Mouse (Mus musculus) lung, postnatal 10 days (tissue): ENCODE measurements around the gene Zbtb37.
A peak's percentile ranks its signal among the peaks of the same experiment; 100 is the strongest.
"Not testable (repeated sequence)": the region's sequence is repeated elsewhere in the genome, so short reads cannot be mapped to it uniquely, and the experiment has no call there.

ENCODE experiments used
- DNase-seq: peaks from one replicate; pipeline ENCODE4 v3.0.0; 2021

The Zbtb37 gene

DNA sequence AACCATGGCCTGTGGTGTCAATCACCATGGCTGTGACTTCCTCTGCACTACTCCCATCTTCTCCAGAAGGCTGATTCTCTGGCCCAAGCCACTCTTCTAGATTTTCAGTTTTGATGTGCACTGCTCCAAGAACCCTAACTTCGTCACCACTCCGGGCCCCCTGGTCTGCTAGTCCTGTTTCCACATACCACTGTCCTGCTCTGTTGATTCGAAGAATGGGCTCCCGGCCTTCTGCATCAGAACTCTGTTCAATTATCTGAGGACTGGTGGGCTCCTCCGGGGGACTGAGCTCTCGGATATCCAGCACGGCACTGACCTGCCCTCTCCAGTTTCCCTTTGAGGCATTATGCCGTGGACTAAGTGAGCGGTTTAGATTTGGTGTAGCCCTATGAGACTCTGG, 2.8 kb downstream of the Zbtb37 start:
- DNase-seq, result no peak

DNA sequence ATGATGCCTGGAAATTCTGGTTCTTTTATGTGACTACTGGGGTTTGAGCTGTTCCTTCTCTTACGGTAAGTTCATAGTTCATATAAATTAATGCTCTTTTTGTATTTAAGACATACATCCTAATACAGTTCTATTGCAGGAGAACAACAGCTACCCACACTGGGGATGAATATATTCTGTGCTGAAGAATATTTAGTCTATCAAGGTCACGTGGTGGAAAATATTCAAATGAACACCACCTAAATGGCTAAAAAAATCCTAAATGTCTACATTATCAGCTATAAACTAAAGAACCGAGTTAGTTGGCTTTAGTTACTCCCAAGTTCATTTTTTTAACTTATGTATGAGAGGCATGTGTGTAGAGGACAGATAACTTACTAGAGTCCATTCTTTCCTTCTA, 4.6 kb downstream of the Zbtb37 start:
- DNase-seq, result no peak

DNA sequence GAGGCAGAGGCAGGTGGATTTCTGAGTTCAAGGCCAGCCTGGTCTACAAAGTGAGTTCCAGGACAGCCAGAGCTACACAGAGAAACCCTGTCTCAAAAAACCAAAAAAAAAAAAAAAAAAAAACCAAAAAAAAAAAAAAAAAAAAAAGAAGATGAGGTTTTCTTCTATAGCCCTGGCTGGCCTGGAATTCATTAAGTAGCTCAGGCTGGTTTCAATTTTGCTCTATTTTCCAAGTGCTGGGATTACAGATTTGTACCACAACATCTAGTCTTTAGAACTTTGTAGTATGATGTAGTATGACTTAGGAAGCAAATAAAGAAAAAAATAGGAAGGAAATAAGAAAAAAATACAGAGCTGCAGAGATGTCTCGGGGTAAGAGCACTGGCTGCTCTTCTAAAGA, 6.2 kb downstream of the Zbtb37 start:
- not testable (repeated sequence) for DNase-seq

DNA sequence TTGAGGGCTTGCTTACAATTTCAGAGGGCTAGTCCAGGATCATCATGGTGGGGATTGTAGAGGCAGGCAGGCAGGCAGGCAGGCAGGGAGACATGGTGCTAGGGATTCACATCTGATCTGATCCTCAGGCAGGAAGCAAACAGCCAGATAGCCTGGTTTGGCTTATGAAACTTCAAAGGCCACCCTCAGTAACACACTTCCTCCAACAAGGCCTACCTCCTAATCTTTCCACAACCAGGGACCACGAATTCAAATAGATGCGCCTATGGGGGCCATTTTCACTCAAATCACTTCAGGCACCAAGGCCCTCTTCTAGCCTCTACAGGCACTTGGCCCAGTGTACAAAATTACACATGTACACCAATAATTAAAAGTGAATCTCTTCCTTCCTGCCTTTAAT, 7.5 kb downstream of the Zbtb37 start:
- no peak for DNase-seq

DNA sequence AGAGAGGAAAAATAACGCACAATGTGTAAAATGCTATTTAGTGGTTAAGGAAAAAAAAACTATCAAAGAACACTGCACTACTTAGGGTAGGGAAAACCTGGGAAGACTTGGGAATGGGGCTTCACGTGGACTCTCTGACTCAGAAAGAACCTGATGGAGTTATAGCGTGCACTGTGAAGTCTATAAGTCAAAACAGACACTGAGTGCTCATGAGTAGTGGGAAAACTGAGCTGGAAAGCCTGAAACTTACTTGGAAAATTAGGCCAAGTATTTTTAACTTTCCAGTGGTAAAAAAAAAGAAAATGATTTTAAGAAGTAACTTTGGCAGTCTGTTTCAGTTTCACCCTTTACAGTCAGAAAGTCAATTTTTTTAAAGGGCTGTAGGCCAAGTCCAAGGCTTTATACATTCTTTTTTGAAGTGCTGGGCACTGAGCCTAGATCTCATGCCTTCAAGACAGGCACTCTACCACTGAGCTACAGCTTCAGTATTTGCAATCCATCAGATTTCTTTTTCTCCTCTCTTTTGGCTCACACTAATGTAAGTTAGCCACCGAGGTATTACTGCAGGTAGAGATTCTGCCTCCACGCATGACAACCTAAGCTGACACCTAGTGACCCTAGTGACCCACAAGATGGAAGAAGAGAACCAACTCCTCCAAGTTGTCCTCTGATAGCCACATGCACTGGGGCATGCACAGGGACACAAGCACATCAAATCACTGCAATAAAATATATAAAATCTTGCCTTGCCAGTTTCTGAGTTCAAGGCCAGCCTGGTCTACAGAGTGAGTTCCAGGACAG, 9.0 kb downstream of the Zbtb37 start:
- peak; percentile 60 for DNase-seq

DNA sequence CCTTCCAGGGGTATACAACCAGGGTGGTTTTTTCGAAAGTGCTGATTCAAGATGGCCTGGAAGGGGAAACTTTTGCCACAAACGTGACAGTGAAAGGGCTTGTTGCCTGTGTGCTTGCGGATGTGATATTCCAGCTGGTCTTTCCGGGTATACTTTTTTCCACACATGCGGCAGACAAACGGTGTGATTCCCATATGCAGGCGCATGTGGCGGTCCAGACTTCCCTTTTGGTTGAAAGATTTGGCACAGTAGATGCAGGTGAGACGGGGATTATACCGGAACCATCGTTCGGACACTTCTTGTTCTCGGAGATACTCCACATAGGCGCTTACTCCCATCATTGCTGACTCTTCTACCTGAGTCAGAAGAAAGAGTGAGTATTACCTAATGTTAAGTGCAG, 14.6 kb downstream of the Zbtb37 start:
- DNase-seq, result no peak

DNA sequence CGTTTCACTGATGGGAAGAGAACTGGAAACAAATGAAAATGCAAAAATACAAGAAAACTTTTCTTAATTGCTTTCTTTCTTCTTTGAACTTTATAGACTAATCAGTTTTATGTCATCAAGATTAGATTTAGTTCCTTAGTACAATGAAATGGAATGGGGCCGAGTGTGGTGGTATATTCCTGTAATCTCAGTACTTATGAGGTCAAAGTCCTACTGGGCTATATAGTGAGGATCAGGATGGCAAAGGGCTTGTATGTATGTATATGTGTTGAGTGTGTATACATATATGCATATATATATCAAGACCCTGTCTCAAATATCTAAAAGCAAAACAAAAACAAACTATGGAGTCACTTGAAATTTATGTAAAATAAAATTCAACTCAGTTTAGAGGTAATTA, 18.3 kb downstream of the Zbtb37 start:
- DNase-seq, result no peak

DNA sequence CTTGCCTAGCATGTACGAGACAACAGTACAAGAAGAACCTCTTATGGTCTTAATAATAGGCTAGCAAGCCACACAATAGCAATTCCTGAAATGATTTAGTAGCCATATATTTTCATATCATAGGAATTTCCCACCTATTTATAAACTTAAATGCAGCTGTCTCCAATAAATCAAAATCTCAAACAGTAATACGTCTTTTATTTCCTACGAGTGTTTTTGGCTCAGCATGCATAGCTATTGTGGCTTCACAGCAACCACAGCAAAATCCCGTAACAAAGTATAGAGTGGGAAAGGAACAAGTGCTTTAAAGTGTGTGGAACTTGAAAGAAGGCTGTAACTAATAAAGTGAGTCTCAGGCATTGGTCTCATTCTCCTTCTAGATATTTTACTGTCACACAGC, 24.2 kb downstream of the Zbtb37 start:
- no peak for DNase-seq

DNA sequence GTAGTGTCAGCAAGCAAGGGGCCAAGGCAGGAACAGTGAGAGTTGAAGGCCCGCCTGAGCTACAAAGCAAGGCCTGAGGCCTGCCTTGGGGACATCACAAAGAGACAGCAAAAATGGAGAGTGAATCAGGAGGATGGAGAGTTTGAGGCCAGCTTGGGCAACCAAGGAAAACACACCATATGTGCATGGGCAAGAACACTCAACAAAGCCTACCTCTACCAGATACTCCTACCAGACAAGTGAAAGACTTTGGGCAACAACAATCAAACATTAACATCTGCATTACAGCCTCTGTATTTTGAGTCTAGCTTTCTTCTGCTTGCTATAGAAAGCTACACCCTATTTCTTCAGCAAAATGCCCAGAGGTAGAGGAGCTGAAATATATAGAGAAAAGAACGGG, 26.6 kb downstream of the Zbtb37 start:
- no peak for DNase-seq

DNA sequence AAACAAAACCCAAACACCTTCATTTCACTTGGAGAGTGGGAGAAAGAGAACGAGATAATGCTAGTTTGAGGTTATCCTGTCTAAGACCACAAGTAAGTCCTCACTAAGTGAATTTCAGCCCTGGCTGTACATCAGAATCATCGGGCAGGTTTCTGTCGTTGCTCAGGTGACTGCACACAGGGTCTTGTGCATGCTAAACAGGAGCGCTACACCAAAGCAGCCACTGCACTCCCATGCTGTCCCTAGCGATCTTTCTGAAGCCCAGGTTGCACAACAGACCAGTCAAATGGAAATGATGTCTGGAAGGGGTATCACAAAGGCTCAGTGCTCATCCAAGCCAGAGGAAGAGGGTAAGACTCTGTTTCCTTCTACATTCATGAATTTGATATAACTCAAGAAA, 28.2 kb downstream of the Zbtb37 start:
- DNase-seq, result no peak

DNA sequence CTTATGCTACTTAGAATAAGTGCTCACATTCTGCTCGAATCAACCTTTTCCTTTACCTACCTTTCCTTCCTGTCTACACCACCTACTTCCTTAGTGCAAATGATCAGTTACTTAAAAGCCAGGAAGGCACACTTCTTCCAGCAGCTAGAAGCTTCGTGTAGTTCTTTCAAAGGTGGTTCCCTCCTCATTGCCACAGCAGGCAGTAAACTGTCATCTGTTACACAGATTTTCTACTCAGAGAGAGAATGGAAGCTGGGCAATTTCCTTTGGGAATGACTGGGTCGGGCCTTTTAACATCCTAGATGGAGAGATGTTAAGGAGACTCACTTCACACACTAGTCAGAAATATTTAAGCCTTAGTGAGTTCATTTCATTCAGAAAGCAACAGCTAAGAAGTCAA, 29.1 kb downstream of the Zbtb37 start:
- DNase-seq, result no peak

DNA sequence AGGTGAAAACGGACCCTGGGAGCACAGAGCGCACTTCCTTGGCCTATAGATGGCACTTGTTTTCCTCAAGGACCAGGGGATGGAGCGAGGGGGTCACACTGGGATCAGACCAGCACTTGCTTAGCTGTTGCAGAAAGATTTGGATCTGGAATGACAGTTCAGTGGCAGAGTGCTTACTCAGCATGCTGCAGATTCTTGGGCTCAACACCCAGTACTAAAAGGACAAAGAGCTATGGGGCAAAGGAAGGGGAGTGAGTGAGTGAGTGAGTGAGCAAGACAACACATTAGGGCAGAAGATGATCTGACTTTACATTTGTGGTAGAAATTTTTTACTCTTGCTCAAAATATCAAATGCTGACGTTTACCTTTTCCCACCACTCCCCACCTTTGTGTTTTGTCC, 29.7 kb downstream of the Zbtb37 start:
- no peak for DNase-seq

DNA sequence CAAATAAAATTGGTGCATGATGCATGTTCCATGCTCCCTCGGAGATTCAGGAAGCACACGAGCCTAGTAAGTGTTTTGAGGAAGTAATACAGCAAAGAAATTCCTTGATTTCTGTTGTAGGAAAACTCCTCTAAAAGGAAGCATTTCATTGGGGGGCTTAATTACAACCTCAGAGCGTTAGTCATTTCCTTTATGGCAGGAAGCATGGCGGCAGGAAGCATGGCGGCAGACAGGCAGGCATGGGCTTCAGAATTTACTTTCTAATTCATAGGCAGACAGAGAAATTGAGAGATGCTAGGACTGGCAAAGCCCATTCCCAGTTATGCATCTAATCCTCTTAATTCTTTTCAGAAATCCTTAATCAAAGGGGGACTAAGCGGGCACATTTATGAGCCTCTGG, 40.8 kb downstream of the Zbtb37 start:
- DNase-seq, result no peak

DNA sequence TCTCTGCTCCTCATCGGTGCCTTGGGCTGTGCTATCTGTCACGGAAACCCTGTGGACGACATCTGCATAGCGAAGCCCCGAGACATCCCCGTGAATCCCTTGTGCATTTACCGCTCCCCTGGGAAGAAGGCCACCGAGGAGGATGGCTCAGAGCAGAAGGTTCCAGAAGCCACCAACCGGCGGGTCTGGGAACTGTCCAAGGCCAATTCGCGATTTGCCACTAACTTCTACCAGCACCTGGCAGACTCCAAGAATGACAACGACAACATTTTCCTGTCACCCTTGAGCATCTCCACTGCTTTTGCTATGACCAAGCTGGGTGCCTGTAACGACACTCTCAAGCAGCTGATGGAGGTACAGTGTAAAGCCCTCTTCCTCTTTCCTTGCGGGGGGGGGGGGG, 45.3 kb downstream of the Zbtb37 start:
- no peak for DNase-seq

DNA sequence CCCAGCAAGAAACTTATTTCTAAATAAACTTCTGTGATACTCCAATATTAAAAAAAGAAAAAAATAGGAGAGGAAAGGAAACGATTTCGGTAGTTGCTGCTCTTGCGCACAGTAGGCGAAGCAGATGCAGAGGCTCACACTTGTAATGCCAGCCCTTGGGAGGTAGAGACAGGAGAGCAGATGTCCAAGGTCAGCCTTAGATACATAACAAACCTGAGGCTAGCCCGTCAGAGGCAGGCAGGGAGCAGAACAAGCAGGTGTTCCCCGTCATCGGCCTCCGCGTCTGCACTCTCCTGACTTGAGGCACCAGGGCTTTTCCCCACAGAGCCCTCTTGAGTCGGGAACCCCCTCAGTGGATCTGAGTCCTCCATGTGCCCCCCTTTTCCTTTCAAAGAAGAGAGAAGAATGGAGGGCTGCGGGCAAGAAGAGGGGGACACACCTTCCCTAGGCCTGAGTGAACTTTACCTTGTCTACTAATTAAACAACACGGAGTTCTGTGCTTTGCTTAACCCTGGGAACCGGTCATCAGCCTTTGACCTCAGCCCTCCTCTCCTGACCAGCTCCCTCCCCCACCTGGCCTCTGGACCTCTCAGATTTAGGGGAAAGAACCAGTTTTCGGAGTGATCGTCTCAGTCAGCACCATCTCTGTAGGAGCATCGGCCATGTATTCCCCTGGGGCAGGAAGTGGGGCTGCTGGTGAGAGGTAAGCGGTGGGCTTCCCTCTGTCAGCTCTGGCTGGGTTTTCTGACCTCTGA, 47.6 kb downstream of the Zbtb37 start:
- no peak for DNase-seq

DNA sequence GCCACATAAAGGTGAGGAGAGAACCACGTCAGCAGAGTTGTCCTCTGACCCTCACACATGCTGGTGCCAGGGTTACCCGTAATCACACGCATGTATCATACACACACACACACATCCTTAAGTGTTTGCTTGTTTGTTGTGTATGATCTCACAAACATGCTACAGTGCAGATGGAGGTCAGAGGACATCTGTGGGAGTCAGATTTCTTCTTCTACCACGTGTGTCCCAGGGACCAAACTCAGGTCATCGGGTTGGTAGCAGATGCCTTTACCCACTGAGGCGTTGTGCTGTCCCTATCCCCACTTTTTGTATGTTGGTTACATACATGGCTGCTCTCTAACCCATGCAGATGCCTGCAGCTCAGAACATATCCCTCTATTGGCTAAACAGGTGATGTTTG, 49.2 kb downstream of the Zbtb37 start:
- DNase-seq, result no peak

DNA sequence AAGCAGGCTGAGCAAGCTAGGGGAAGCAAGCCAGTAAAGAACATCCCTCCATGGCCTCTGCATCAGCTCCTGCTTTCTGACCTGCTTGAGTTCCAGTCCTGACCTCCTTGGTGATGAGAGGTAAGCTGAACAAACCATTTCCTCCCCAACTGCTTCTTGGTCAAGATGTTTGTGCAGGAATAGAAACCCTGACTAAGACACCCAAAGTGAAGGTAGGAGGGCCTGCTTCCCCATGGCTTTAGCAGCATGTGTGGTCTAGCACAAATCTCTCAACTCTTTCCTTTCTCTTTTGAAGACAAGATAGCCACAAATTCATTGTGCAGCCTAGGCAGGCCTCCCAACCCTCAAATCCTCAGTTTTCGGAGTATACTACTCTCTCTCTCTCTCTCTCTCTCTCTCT, 49.9 kb downstream of the Zbtb37 start:
- DNase-seq, result not testable (repeated sequence)

DNA sequence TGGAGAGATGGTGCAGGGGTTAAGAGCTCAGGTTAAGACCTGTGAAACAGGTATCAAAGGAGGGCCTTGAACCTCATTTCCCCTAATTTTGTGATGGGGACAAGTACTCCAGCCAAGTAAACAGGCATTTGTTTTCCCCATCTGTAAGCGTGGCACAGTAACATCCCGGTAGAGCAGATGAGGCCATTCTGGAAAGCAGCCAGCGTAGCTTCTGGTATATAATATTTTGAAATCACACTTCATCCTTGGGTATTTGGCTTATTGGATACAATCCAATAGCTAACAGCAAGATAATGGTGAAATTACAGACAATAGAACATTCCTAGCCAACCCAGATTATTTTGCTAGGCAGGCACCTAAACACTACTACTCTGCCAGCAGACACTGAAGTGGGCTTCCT, 51.8 kb downstream of the Zbtb37 start:
- no peak for DNase-seq

DNA sequence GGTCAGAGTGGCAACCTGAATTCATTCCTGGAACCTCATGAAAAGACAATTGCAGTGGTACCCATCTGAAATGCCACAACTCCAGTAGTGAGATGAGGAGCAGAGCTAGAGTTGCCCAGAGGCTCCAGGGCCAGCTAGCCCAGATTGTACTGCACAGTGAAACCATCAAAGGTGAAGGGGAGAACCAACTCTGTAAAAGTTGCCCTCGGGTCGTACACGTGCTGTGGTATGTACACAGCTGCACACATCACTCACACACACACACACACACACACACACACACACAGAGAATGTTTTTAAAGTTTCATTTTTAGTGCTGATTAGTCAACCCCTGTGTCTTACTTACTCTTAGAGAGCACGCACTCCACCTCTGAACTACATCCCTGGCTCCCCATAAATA, 53.3 kb downstream of the Zbtb37 start:
- DNase-seq, result no peak

DNA sequence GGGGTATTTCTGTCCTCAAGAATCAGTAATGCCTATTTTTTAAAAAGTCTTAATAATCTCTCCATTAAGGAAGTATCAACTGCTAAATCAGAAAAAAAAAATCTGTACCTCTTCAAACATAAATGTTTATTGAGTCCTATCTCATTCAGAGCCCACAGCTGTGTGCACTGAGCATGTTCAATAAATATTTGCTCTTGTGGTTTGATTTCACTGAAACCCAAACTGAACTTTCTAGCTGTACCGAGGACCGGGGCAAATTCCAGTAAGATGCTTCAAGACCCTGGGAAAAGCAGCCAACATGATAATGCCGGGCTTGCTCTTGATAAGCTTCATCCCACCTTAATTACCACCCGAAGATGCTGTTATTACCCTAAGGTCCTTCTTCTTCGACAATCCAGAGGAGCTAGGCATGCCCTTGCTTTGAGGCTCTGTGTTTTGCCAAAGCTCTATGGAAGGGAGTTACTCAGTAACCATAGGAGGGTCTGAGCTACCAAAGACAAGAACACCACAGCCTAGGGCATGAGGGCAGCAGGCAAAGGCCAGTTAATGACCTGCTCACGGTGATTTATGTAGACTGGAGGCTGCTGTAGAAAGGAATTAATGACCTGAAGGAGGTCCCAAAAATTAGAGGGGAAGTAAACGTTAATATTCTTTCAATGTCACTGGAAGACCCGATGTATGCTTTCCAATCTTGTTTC, 54.0 kb downstream of the Zbtb37 start:
- no peak for DNase-seq

DNA sequence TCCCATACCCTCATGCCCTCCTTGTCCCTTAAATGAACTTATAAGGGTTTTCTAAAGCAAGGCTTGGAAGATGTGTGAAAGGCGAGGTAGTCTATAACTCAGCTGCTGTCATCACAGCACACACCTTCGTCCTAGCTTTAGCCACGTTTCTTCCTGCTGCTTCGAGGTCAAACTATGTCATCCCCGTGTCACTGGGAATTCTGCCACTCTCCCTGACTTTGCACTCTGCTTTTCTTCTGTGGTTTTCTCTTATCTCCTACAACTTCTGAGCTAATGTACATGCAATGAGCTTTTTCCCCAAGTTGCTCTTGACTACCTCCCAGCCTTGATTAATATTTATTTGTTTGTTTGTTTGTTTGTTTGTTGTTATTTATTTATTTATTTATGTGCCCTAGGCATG, 54.6 kb downstream of the Zbtb37 start:
- no peak for DNase-seq

DNA sequence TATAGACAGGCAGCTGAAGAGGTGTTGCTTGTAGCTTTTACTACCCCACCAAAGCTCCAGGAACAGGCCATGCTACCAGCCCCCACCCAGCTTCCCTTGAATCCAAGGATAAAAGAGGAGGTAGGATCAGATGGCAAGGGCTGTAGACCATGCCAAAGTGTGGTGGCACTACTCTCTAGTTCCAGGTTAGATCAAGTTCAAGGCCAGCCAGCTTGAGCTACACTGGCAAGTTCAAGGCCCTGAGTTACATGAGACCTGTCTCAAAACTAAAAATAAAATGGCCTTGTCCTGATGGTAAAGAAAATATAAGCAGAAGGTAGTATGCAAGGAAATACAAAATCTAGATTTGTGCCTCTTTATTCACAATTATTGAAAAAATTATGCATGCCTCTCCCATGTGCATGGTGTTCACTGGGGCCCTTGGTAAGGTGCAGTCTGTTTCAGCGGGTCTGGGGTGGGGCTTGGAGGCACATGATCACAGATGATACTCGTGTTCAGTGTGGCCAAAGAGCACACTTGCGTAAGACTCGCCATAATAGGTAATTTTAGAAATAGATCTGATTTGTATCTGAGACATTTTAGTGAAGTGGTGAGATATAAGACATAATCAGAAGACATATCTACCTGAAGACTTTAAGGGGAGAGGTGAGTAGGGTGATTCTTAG, 56.4 kb downstream of the Zbtb37 start, which contains the start of gene Serpinc1:
TSS of gene Serpinc1 (plus strand) at position 515 of the 665 bp plus-strand sequence.
- no peak for DNase-seq

DNA sequence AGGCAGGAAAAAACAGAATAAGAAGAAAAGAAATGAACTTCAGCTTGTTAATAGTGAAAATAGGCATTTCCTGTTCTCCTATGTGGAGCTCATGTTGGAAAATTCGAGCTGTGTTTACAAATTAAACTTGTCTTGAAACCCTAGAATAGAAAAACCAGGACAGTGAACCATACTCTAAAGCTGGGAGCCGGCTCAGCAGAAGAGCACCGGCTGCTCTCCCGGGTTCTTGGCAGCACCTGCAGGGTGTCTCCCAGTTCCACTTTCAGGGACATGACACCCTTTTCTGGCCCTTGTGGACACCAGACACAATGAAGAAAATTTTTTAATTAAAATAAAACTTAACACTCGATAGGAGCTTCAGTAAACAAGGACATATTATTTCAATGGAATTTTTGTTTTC, 66.0 kb downstream of the Zbtb37 start:
- no peak for DNase-seq
